Mouse (Mus musculus) kidney, postnatal 0 days (tissue): Measurements from ENCODE around the gene Igdcc4. TPM values are rescaled to one million over a fixed set of nuclear protein-coding genes. Genes with fewer than 3 reads are reported as not detected.
A peak's percentile ranks its signal among the peaks of the same experiment; 100 is the strongest.

Experiments used
- ATAC-seq: fragments of 200-750 bp; cut with Nextera tagmentation; replicated peaks from 2 replicates; pipeline ENCODE4 v1.8.0; 2017; ENCODE audit warnings: low read depth, moderate number of reproducible peaks, moderate TSS enrichment, moderate library complexity; ENCODE audit not compliant: low FRiP score
- DNase-seq: peaks from one replicate; pipeline ENCODE4 v3.0.0-alpha.2; 2016; ENCODE audit warnings: low spot score
- H3K27ac ChIP-seq: fragments of 300-500 bp; sonication (generic); 2 replicates; pipeline ENCODE4 v1.5.1; 2014; ENCODE audit warnings: mild to moderate bottlenecking
- H3K27me3 ChIP-seq: fragments of 300-500 bp; sonication (generic); 2 replicates; pipeline ENCODE4 v1.6.1; 2014; ENCODE audit warnings: low read length, mixed read lengths; ENCODE audit not compliant: insufficient read depth
- H3K36me3 ChIP-seq: fragments of 300-500 bp; sonication (generic); 2 replicates; pipeline ENCODE4 v1.6.1; 2014; ENCODE audit warnings: low read length, mixed read lengths; ENCODE audit not compliant: insufficient read depth
- H3K4me1 ChIP-seq: fragments of 300-500 bp; sonication (generic); replicated peaks from 2 replicates; pipeline ENCODE4 v1.6.1; 2014; ENCODE audit warnings: antibody characterized with exemption, low read length, mixed read lengths; ENCODE audit not compliant: insufficient read depth
- H3K4me2 ChIP-seq: fragments of 300-500 bp; sonication (generic); 2 replicates; pipeline ENCODE4 v1.6.1; 2014; ENCODE audit warnings: mild to moderate bottlenecking, low read length, moderate library complexity, mixed read lengths
- H3K4me3 ChIP-seq: fragments of 300-500 bp; sonication (generic); replicated peaks from 2 replicates; pipeline ENCODE4 v1.5.1; 2014; ENCODE audit warnings: low read depth, low read length
- H3K9ac ChIP-seq: fragments of 300-500 bp; sonication (generic); 2 replicates; pipeline ENCODE4 v1.6.1; 2014; ENCODE audit warnings: low read depth, low read length
- H3K9me3 ChIP-seq: fragments of 300-500 bp; sonication (generic); replicated peaks from 2 replicates; pipeline ENCODE4 v1.6.1; 2016; ENCODE audit warnings: low read length, inconsistent platforms, mixed read lengths
- CTCF ChIP-seq: IDR thresholded peaks from 2 replicates; pipeline ENCODE4 v1.5.1; 2016; ENCODE audit warnings: antibody characterized with exemption, low read depth, mild to moderate bottlenecking, moderate library complexity
- WGBS: fragments of 180-500 bp; shearing (Covaris S2); extraction: QIAGEN DNeasy Blood & Tissue Kit; methylation state at CpG from one replicate; pipeline ENCODE4 v1.1.7; 2014; 5-methylcytosine and 5-hydroxymethylcytosine counted together
- polyA plus RNA-seq: library from polyadenylated mRNA; unstranded; fragments of >200 nt; fragmentation: Nextera tagmentation; extraction: Ambion mirVana; gene quantifications from 2 replicates; pipeline ENCODE4 v1.2.1, GENCODE M21; 2015

Gene Igdcc4
- polyA plus RNA-seq, 1 experiment from 2014 or later = 5.2 TPM

- no peak overlapping the region for H3K27ac ChIP-seq
- no peak overlapping the region for H3K4me2 ChIP-seq
- TF ChIP-seq CTCF = no peak
- no peaks in the 10 kb centered on the region for H3K27me3 ChIP-seq
- ATAC-seq (no peak), DNase-seq (no peak)
- no peaks in the 10 kb centered on the region for H3K36me3 ChIP-seq
- H3K4me3 ChIP-seq = no peak overlapping the region
- H3K4me1 ChIP-seq = 0 out of 2 replicates have a peak, but pooled peaks cover 6% of the 10 kb centered on the region
- H3K9ac ChIP-seq = no peak overlapping the region
- no peaks in the 10 kb centered on the region for H3K9me3 ChIP-seq
- 80% methylated on average over 1 of the region's 1 CpGs for WGBS
Measured at GRCm38 (mm10) chr9:65107893-65108292, 6.6 kb downstream of the Igdcc4 start.

GRCm38 (mm10) chr9:65109132-65110072 is 8.1 kb downstream of the Igdcc4 start:
- no peak overlapping the region for H3K27ac ChIP-seq
- H3K4me2 ChIP-seq = peak overlapping the region; percentile 38
- WGBS = 23% methylated on average over 24 of the region's 24 CpGs
- H3K4me1 ChIP-seq = 0 out of 2 replicates have a peak, but pooled peaks cover 6% of the 10 kb centered on the region
- H3K9ac ChIP-seq = peak overlapping the region; percentile 33; the same call in 1 of the 2 replicates
- H3K36me3 ChIP-seq = no peaks in the 10 kb centered on the region
- H3K4me3 ChIP-seq = no peak overlapping the region
- TF ChIP-seq CTCF = no peak
- ATAC-seq (no peak), DNase-seq (peak; percentile 23)
- no peaks in the 10 kb centered on the region for H3K27me3 ChIP-seq
- H3K9me3 ChIP-seq = no peaks in the 10 kb centered on the region

GRCm38 (mm10) chr9:65111698-65112097 is 10.4 kb downstream of the Igdcc4 start:
- TF ChIP-seq CTCF = no peak
- Histone ChIP-seq H3K4me2 (no peak overlapping the region), H3K4me1 (0 out of 2 replicates have a peak, but pooled peaks cover 6% of the 10 kb centered on the region), H3K4me3 (no peak overlapping the region), H3K27ac (no peak overlapping the region), H3K36me3 (no peaks in the 10 kb centered on the region), H3K9me3 (no peaks in the 10 kb centered on the region), H3K27me3 (no peaks in the 10 kb centered on the region), H3K9ac (no peak overlapping the region)
- WGBS = 84% methylated on average over 5 of the region's 5 CpGs
- ATAC-seq (no peak), DNase-seq (no peak)

GRCm38 (mm10) chr9:65113694-65114093 is 12.4 kb downstream of the Igdcc4 start:
- no peak overlapping the region for H3K9ac ChIP-seq
- no peak overlapping the region for H3K4me3 ChIP-seq
- 0 out of 2 replicates have a peak, but pooled peaks cover 6% of the 10 kb centered on the region for H3K4me1 ChIP-seq
- WGBS = 92% methylated on average over 2 of the region's 2 CpGs
- no peaks in the 10 kb centered on the region for H3K9me3 ChIP-seq
- ATAC-seq = no peak
- DNase-seq = no peak
- no peaks in the 10 kb centered on the region for H3K36me3 ChIP-seq
- H3K27me3 ChIP-seq = no peaks in the 10 kb centered on the region
- no peak overlapping the region for H3K4me2 ChIP-seq
- no peak for TF ChIP-seq CTCF
- H3K27ac ChIP-seq = no peak overlapping the region

GRCm38 (mm10) chr9:65115891-65116290 is 14.6 kb downstream of the Igdcc4 start:
- no peak overlapping the region for H3K27ac ChIP-seq
- no peak overlapping the region for H3K4me2 ChIP-seq
- no peak for ATAC-seq
- no peak for DNase-seq
- H3K4me3 ChIP-seq = no peak overlapping the region
- TF ChIP-seq CTCF = no peak
- H3K9ac ChIP-seq = no peak overlapping the region
- no peaks in the 10 kb centered on the region for H3K9me3 ChIP-seq
- 73% methylated on average over 2 of the region's 2 CpGs for WGBS
- no peaks in the 10 kb centered on the region for H3K36me3 ChIP-seq
- H3K4me1 ChIP-seq = no peaks in the 10 kb centered on the region
- no peaks in the 10 kb centered on the region for H3K27me3 ChIP-seq

GRCm38 (mm10) chr9:65117516-65117915 is 16.2 kb downstream of the Igdcc4 start:
- H3K27ac ChIP-seq = no peak overlapping the region
- H3K9me3 ChIP-seq = no peaks in the 10 kb centered on the region
- no peak overlapping the region for H3K9ac ChIP-seq
- WGBS = 69% methylated on average over 2 of the region's 2 CpGs
- TF ChIP-seq CTCF = no peak
- H3K27me3 ChIP-seq = no peaks in the 10 kb centered on the region
- DNase-seq (no peak), ATAC-seq (no peak)
- H3K4me3 ChIP-seq = no peak overlapping the region
- H3K4me1 ChIP-seq = no peaks in the 10 kb centered on the region
- H3K4me2 ChIP-seq = no peak overlapping the region
- H3K36me3 ChIP-seq = no peaks in the 10 kb centered on the region
